Mouse (Mus musculus): ENCODE results near the gene Adamts12.

DNA sequence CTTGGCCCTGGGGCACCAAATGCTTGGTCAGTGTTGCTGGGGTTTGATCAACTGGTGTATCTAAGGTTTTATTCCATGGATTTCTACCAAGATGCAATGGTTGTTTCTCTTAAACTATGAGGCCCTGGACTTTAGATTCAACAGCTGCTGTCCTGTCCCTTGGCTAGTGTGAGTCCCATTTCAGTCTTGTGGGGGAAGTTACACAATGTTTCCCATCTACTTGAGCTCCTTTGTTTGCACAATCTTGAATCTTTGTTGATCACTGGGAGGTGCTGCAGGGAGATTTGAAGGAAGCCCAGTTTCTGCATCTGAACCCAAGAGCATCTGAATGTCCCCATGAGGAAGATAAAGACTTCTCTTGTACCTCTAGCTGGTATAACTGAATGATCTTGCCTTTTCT lies 60.8 kb downstream of the Adamts12 start:
- TF ChIP-seq CTCF (conservative IDR thresholded peaks at IDR 0.05 in 1 of 2, IDR thresholded peaks at IDR 0.05 in 1 of 2; ENCODE audit: low read depth in 2 of 2, low read length in 2 of 2): no peak
- no peak for TF ChIP-seq EP300 (IDR thresholded peaks at IDR 0.05; ENCODE audit: low read length)
- TF ChIP-seq MAZ (IDR thresholded peaks at IDR 0.05; ENCODE audit: low read depth, low read length): no peak
